Comparison of ENCODE assay signal across 21 mouse cellular contexts in genomic region chr2:69125425-69125824, GRCm38 (mm10). TPM values are rescaled to one million over a fixed set of nuclear protein-coding genes. Genes with fewer than 3 reads are reported as not detected.
A peak's percentile ranks its signal among the peaks of the same experiment; 100 is the strongest.
DNase-seq lines count a peak whose midpoint lies in the region; ATAC-seq lines count a peak whose summit lies in the region.
"Had no signal": no experiment of that assay in that cellular context is flagged by ENCODE, and none has a peak within 500 bp of the region (broad histone marks: within the 10 kb centered on the region; RNA-seq: fewer than 3 reads in every experiment).

No protein-coding gene starts in this region.

- H3K9ac ChIP-seq in forebrain, embryonic 11.5 days (ENCODE audit: low read length): no peak overlapping the region
- H3K9ac ChIP-seq in midbrain, embryonic 11.5 days (ENCODE audit: low read length): no peak overlapping the region
- H3K9ac ChIP-seq: embryonic facial prominence, embryonic 15.5 days; intestine, embryonic 15.5 days; liver, embryonic 14.5 days; neural tube, embryonic 15.5 days had no signal

- DNase-seq in forebrain, embryonic 11.5 days (ENCODE audit: low spot score): no peak
- DNase-seq in forebrain, embryonic 10.5 days (ENCODE audit: extremely low spot score, low spot score): no peak
- DNase-seq in midbrain, embryonic 11.5 days (ENCODE audit: low spot score, missing footprints): no peak
- DNase-seq in midbrain, embryonic 10.5 days (ENCODE audit: low spot score): no peak
- peak; percentile 39 for DNase-seq in mesoderm, embryonic 11.5 days (ENCODE audit: low read depth, low spot score)
- DNase-seq in urinary bladder, adult 2 months (ENCODE audit: low spot score): no peak
- DNase-seq in right cerebral cortex, postnatal 36 days (ENCODE audit: low spot score in 2 of 2): no peak
- DNase-seq: adrenal gland, postnatal 10 days; cerebellum, adult 9-11 months; embryo, embryonic 11 days; heart, postnatal 4 days; layer of hippocampus, postnatal 36 days; thymus, postnatal 36 days had no signal

- no peak overlapping the region for H3K4me2 ChIP-seq in forebrain, embryonic 11.5 days (ENCODE audit: low read depth, low read length, severe bottlenecking)
- H3K4me2 ChIP-seq in midbrain, embryonic 11.5 days: no peak overlapping the region
- H3K4me2 ChIP-seq: embryonic facial prominence, embryonic 15.5 days; intestine, embryonic 15.5 days; neural tube, embryonic 15.5 days had no signal

- H3K4me3 ChIP-seq in forebrain, embryonic 11.5 days (ENCODE audit: low read depth, low read length): no peak overlapping the region
- no peak overlapping the region for H3K4me3 ChIP-seq in forebrain, embryonic 10.5 days
- H3K4me3 ChIP-seq in midbrain, embryonic 11.5 days (ENCODE audit: low read depth, low read length): no peak overlapping the region
- H3K4me3 ChIP-seq in midbrain, embryonic 10.5 days: no peak overlapping the region
- H3K4me3 ChIP-seq: embryonic facial prominence, embryonic 15.5 days; intestine, embryonic 15.5 days; neural tube, embryonic 15.5 days had no signal

- no peak overlapping the region for H3K27ac ChIP-seq in forebrain, embryonic 11.5 days (ENCODE audit: low read depth, low read length)
- no peak overlapping the region for H3K27ac ChIP-seq in forebrain, embryonic 10.5 days
- no peak overlapping the region for H3K27ac ChIP-seq in midbrain, embryonic 11.5 days (ENCODE audit: low read depth, low read length)
- H3K27ac ChIP-seq in midbrain, embryonic 10.5 days (replicated peaks): no peak overlapping the region
- H3K27ac ChIP-seq: embryonic facial prominence, embryonic 15.5 days; intestine, embryonic 15.5 days; liver, embryonic 14.5 days; neural tube, embryonic 15.5 days had no signal

- H3K27me3 ChIP-seq in forebrain, embryonic 11.5 days (ENCODE audit: control insufficient read depth, insufficient read depth, low read length): no peaks in the 10 kb centered on the region
- H3K27me3 ChIP-seq in forebrain, embryonic 10.5 days (ENCODE audit: poor library complexity, severe bottlenecking): no peaks in the 10 kb centered on the region
- H3K27me3 ChIP-seq in midbrain, embryonic 11.5 days (ENCODE audit: control insufficient read depth, insufficient read depth, low read length): no peaks in the 10 kb centered on the region
- H3K27me3 ChIP-seq in midbrain, embryonic 10.5 days (ENCODE audit: low read depth, poor library complexity, severe bottlenecking): no peaks in the 10 kb centered on the region
- H3K27me3 ChIP-seq: embryonic facial prominence, embryonic 15.5 days; intestine, embryonic 15.5 days; neural tube, embryonic 15.5 days; Patski had no signal

- H3K36me3 ChIP-seq in forebrain, embryonic 11.5 days (ENCODE audit: control insufficient read depth, insufficient read depth, low read length): no peaks in the 10 kb centered on the region
- H3K36me3 ChIP-seq in forebrain, embryonic 10.5 days (replicated peaks): no peaks in the 10 kb centered on the region
- no peaks in the 10 kb centered on the region for H3K36me3 ChIP-seq in midbrain, embryonic 11.5 days (ENCODE audit: control insufficient read depth, insufficient read depth, low read length)
- no peaks in the 10 kb centered on the region for H3K36me3 ChIP-seq in midbrain, embryonic 10.5 days
- H3K36me3 ChIP-seq: embryonic facial prominence, embryonic 15.5 days; intestine, embryonic 15.5 days; neural tube, embryonic 15.5 days had no signal

- ATAC-seq in forebrain, embryonic 11.5 days (replicated peaks; ENCODE audit: low FRiP score): peak; percentile 44; the same call in 1 of the 2 replicates
- peak; percentile 61; the same call in 1 of the 2 replicates for ATAC-seq in midbrain, embryonic 11.5 days (ENCODE audit: low FRiP score)
- ATAC-seq in megakaryocyte, adult 5-6 weeks (ENCODE audit: poor library complexity, severe bottlenecking): no peak
- ATAC-seq: activated CD4-positive, CD25-positive, alpha-beta regulatory T cell, adult 4 months; CD4-positive, CD25-positive, alpha-beta regulatory T cell, adult 4 months; intestine, embryonic 15.5 days; Patski had no signal

- H3K4me1 ChIP-seq in forebrain, embryonic 11.5 days (replicated peaks; ENCODE audit: control insufficient read depth, insufficient read depth, low read length): no peaks in the 10 kb centered on the region
- peaks cover 19% of the 10 kb centered on the region for H3K4me1 ChIP-seq in forebrain, embryonic 10.5 days
- H3K4me1 ChIP-seq in midbrain, embryonic 11.5 days (ENCODE audit: control insufficient read depth, insufficient read depth, low read length): peaks cover 11% of the 10 kb centered on the region; the same call in 1 of the 2 replicates
- H3K4me1 ChIP-seq in midbrain, embryonic 10.5 days: peaks cover 27% of the 10 kb centered on the region

- H3K9me3 ChIP-seq in forebrain, embryonic 11.5 days (ENCODE audit: control insufficient read depth, low read length): no peaks in the 10 kb centered on the region
- H3K9me3 ChIP-seq in forebrain, embryonic 10.5 days: no peaks in the 10 kb centered on the region
- H3K9me3 ChIP-seq in midbrain, embryonic 11.5 days (ENCODE audit: control insufficient read depth, low read length): no peaks in the 10 kb centered on the region; the same call in 1 of the 2 replicates
- no peaks in the 10 kb centered on the region for H3K9me3 ChIP-seq in midbrain, embryonic 10.5 days (replicated peaks)
- H3K9me3 ChIP-seq: embryonic facial prominence, embryonic 15.5 days; intestine, embryonic 15.5 days; neural tube, embryonic 15.5 days had no signal

- 56% methylated on average over 3 of the region's 3 CpGs for WGBS in forebrain, embryonic 11.5 days
- 76% methylated on average over 3 of the region's 3 CpGs for WGBS in forebrain, embryonic 10.5 days
- WGBS in midbrain, embryonic 11.5 days: 48% methylated on average over 3 of the region's 3 CpGs
- WGBS in midbrain, embryonic 10.5 days: 64% methylated on average over 3 of the region's 3 CpGs

RNA-seq across cellular contexts. Expression of gene Nostrin, which starts 10.2 kb away (rescaled TPM):
- polyA plus RNA-seq in forebrain, embryonic 11.5 days (2014; fragmentation: Nextera tagmentation; extraction: Ambion mirVana): 0.92 and 1.1 TPM in 2 replicates
- polyA plus RNA-seq in forebrain, embryonic 10.5 days (2016; fragmentation: Nextera tagmentation; extraction: Ambion mirVana): 0.38 and 1.0 TPM in 2 replicates
- polyA plus RNA-seq in midbrain, embryonic 11.5 days (2014; fragmentation: Nextera tagmentation; extraction: Ambion mirVana): 0.77 and 1.2 TPM in 2 replicates
- 0.84 and 0.87 TPM in 2 replicates for polyA plus RNA-seq in midbrain, embryonic 10.5 days (2016; fragmentation: Nextera tagmentation; extraction: Ambion mirVana)
- 6.1 and 7.8 TPM in 2 replicates for polyA plus RNA-seq in urinary bladder, adult 2 months (2012; rRNA removed)
- total RNA-seq in megakaryocyte, adult 5-6 weeks (2015): 15.8 and 24.3 TPM in 2 replicates
- 25.1 and 26.7 TPM in 2 replicates for total RNA-seq in megakaryocyte, adult 5-6 weeks (2017)
